Mouse (Mus musculus) brain, embryonic 18.5 days (tissue): ENCODE data around the gene Tspan4.

Source experiments
- DNase-seq: peaks from one replicate; pipeline ENCODE4 v3.0.0-alpha.2; 2012; ENCODE audit warnings: low read depth, low spot score

The Tspan4 gene

DNA sequence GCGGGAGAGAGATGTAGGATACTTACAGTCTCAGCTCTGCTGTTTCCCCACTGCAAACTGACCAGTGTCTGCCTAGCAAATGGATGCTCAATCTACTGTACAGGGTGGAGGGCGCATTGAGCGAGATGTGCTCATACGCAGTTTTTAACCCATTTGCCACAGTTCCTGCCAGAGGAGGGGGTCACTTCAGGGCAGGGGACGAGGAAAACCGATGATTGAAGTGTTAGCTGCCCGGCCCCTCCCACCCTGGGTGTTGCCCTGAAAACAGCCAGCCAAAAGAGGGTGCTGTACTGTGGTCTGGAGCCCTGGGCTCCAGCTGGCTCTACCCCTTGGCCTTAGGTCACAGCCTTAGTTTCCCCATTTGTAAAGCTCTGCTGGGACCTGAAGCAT is 1.9 kb downstream of the Tspan4 start:
- no peak for DNase-seq

DNA sequence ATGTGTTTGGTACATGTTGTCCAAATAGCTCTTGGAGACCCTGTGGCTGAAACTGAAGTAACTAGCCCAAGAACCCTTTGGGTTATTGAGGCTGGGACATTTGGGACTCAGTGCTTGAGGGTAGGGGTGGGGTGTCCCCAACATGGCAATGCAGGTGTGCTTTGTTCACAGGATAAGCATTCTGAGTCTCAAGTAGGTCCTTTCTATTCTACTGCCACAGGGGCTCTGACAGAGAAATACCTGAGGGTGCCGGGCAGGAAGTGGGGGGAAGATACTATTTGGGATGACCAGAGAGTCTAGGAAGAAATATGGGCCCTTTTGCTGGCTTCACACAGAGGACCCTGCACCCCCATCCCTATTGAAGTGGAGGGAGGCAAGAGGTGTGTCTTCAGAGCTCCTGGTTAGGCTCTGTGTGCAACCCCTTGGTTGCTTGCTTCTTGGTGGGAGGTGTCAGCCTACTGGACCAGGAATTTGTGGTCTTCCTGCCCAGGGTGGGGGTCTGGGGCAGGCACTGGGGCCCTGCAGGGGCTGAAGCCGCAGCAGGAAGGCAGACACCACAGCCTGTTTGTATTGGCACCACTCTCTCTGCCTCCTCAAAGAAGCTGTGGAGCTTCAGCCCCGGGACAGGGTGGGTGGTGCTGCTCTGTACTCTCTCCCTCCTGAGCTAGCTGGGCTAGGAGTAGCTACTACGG is 2.7 kb downstream of the Tspan4 start:
- no peak for DNase-seq

DNA sequence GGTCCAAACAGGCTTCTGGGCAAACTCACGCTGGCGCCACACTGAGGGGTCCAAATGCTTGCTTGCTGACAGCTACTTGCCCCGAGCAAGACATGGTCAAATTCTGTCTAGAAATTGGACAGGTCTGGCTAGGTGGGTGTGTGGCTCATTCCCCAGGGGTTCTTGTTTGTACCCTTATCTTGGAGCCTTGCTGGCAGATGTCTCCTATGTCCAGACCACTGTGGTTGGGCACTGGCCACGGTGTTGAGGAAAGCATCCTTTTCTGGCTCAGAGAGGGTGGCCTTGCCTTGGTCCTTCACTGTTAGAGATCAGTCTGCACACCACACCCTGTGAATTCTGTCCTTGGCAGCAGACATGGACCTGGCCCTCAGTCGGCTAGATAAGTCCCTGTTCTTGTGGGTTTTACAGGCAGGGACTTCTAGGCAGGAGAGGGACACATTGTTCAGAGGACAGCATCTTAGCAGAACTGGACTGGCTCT is 3.3 kb downstream of the Tspan4 start:
- DNase-seq, result no peak

DNA sequence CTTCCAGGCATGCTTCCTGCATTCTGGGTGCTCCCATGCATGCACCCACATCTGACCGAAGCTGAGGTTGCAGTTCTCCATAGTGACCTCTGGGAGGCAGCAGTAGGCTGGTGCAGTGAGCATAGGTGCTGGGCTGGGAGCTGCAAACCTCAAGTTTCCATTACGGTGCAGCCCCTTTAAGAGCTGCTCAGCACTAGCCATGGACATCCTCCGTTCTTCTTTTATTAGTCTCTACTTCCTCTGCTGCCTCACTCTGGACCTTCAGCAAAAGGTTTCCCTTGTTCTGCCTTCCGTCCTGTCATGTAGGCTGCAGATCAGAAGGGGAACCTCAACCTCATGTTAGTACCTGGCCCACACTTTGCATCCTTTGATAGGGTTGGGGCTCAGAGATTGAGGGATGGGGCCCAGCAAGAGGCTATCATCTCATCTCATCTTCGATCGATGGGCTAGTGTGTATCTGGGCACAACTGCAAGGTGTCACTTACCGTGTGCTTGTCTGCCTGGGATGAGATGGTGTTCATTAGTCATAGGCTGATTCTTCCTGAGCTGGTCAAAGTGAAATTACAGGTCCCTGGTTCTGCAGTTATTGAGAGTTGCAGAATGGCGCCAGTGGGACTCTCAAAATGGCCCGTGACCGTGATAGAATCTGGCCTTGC is 5.9 kb downstream of the Tspan4 start:
- no peak for DNase-seq

DNA sequence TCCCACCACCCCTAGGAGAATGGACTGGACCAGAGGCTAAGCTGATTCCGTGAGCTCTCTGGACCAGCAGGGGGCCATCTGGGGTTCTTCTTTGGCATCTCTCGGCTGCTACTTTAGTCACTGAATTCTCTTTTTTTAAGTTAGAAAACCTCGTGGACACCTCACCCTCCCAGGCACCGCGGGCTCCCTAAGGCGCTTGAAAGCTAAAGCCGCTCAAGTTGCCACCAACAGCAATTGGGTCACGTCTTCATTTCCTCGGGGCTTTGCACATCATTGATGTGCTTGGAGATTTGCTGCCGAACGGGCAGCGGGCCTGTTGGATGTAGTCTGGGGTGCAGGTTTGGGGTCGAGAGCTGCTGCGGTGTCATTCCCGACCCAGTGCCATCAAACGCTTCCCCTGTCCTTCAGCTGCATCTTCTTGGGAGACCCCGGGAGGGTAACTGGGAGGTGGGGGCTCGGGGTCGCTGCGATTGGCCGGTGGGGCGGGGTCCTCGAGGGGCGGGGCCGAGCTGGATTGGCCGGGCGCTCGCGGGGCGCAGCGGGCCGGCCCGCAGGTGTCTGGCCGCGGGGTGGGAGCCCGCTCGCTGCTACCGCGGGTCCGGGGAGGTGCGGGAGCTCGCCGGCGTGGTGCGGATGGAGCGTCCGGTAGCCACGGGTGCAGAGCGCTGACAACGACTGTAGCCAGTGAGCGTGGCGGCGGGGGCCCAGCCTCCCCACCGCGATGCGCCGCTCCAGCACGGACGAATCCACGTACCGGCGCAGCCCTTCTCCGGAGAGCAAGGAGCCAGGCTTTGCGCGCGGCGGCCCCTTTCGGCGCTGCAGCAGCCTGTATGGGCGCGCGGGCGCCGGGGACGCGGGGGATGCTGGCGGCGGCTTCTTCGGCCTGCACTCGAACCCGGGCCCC is 6.7 kb downstream of the Tspan4 start:
- DNase-seq, result no peak

DNA sequence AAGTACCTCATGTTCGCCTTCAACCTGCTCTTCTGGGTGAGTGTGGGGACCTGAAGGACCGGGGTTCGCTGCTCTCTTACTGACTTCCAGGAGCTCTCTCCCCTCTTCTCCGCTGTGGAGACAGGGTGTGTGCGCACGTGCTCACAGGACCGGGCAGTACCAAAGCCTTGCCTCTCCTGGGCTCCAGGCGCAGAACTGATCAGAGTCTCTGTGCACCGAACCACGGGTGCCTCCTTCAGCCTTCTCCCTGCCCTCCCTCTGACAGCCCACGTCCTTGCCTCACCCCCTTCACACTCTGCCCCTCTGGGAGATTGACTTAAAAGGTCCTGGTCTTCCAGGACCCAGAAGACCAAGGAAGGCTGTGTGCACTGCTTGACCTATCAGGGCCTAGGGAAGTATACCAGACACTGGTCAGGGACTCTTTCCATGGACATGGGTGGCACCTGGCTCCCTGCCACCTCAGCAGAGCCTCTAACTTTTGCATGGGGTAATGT is 7.5 kb downstream of the Tspan4 start:
- DNase-seq, result no peak

DNA sequence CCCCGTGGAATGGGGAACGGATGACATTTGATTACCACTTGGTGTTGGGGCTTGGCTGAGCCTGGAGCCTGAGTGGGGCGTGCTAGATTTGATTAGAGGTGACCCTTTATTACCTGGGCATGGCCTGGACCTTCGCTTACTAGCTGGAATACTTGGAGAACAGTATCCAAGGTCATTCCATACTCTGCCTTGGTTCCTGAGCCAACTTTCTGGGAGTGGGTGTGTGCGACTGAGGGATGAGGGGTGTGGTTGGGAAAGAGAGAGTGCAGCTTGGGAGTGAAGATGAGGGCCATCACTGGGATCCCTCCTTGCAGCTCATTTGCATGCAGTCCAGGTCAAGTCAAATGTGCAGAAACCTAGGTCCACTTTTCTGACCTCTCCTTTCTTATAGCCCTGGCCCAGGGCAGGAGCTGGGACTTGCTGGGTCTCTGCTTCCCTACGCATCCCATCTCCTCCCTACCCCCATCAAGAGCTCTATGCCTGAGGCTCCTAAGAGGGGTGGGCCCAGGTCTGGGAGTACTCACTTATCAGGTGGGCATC is 8.1 kb downstream of the Tspan4 start:
- DNase-seq, result no peak

DNA sequence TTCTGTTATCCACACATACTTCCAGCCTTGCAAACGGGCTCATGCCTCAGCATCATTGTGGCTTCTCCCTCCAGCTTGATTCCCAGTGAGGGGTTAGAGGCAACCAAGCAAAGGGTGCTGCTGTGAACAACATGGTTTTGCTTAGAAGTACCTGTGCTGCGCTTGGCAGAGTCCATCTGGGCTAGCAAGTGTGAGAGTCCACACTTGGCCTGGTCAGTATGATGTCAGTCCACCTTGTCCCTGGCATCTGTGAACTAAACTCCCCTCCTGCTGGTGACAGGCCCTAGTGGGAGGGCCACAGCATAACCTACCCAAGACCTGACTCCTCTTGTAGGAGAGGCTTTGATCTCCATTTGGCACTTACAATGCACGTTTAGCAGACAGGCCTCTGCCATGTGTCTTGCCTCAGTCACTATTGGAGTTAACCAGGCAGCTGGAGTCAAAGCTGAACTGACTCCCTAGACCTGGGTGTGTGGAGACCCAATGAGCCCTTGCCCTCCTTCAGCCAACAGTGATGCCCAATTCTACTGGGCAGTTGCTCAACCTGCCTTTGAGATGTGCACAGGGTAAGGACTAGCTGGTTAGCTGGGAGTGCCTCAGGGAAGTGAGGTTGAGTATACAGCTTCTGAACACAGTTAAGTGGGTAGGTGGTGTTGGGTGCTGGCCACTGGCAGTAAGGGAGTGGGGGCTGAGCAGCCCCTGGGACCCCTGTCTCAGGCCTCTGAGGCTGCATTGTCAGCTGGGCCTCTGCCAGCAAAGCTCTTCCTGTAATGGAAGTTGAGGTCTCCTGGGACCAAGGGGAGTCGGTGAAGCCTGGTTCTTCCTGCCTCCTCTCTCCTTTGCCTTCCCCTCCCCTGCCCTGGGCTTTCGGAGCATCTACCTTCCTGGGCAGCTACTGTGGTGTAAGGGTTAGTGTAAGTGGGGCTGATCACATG is 9.4 kb downstream of the Tspan4 start:
- DNase-seq, result no peak

DNA sequence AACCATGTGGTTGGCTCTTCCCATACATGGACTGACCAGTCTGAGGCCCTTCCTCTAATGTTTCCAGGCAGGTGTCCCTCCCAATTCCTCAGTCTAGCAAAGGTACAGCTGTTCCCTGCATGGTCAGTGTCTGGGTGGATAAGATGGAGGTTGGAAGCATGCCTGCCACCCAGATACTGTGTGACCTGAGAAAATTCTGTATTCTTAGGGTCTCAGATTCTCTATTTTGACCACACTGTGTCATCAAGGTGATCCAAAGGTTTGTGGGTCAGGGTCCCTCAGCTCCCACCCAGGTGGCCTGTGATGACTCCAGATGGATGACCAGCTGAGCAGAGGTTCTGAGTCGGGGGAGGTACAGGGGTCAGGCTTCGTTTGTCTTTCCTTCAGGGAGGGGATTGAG is 10.1 kb downstream of the Tspan4 start:
- no peak for DNase-seq

DNA sequence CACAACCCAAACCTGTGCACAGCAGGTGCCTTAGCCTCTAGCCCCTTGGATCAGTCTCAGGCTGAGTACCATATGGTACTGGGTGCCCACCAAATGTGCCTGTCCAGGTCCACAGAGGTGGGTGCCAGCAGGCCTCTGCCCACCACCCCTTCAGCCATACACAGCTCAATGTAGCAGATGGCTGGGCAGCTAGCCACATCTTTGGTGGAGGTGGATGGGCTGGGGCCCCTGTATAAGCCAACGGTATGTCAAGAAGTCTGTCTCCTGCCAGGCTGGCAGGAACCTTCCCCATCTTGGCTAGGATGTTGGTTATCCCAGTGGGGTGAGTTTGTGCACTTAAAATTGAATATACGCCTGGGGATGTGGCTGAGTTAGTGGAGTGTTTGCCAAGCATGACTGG is 10.6 kb downstream of the Tspan4 start:
- no peak for DNase-seq

DNA sequence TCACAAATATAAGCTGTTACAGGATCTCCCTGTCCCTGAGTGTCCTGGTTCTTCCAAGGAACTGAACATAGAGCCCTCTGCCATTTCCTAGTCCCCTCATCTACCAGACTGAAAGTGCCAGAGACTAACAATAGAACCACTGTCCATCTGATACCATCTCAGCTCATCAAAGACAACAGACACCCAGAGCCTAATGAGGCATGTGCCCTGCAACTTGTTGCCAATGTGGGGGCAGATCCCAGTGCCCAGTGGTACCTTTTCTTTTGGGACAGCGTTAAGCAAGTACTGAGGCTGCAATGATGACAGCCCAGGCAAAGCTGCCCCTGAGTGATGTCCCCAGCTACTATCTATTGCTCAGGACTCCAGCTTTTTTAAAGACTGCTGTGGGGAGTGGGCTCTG is 11.2 kb downstream of the Tspan4 start:
- no peak for DNase-seq

DNA sequence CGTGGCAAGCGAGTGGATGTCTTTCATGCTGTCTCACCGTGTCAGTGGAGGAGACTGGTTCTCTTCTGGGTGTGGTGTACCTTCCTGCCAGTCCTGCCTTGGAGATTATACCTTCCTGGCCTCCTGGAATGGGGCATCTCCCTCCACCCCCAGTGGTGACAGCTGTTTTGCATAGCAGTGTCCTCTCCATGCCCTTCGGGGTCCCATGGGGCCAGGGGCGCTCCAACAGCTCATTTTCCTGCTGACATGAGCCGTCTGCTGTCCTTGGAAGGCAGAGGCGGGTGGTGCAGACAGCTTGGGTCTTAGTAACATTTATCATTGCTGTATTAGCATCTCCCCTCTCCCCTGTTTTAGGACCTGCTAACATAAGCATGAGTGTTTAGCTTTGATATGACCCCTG is 12.1 kb downstream of the Tspan4 start:
- no peak for DNase-seq

DNA sequence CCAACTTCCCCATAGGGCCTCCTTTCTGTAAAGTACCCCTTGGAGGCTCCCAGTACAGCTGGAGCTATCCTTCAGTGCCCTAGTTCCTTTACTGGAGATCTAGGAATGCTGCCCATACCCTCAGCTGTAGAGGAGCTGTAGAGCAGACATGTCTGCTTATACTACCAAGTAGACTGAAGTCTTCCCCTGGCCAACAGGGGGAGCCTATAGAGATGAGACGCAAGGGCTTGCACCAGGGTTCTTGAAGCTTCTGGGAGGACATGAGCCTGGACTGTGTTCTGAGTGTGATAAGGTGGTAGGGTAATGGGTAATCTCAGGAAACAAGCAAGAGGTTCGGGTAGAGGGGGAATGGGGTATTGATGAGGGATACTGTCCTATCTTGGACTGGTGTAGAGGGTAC is 16.1 kb downstream of the Tspan4 start:
- no peak for DNase-seq

DNA sequence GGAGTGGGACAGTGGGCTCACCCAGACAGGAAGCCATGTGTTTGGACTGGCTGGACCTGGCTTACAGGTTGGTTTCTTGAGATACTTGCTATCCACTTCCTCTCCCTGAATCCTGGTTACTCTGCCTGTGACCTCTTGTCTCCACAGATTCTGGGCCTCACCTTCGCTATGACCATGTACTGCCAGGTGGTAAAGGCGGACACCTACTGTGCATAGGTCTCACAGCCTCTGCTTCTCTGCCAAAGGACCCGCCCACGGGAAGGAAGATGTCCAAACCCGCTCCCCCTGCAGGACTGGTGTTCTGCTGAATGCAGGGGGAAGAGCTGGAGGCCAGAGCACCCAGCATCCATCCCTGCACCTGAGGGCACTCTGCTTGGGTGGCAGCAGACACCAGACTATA is 17.7 kb downstream of the Tspan4 start:
- DNase-seq, result no peak

DNA sequence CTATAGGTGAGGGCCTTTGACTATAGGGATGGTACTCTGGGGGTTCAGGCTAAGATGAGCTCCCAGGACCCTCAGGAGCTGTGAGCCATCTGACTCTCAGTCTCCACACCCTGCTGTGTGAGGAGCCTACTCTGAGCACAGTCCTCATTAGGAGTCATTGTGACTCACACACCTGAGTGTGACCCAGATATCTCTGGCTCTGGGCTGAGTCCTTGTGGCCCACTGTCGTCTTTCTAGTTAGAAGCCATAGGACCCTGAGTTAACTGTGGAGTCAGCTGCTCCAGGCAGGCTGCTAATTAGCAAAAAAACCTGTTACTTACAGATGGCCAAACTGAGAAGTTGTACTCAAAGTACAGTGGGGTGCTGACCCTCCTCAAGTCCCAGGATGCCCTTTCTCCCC is 18.7 kb downstream of the Tspan4 start:
- DNase-seq, result no peak

DNA sequence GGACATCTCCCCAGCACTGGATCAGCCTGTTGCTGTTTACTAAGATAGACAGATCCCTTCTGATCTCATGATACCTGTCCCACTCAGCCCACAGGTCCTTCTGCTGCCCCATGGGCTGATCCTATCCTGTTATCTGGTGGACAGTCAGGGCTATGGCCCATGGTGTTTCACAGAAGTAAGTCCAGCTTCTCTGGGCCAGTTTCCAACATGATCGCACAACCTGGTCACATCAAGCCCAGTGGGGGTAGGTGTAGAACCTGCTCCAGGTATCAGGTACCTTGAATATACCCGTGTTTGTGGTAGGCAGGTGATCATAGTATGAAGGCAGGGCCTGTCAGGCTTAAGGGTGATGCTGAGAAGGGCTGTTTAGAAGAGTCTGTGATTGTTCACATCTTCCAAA is 20.3 kb downstream of the Tspan4 start:
- DNase-seq, result no peak

DNA sequence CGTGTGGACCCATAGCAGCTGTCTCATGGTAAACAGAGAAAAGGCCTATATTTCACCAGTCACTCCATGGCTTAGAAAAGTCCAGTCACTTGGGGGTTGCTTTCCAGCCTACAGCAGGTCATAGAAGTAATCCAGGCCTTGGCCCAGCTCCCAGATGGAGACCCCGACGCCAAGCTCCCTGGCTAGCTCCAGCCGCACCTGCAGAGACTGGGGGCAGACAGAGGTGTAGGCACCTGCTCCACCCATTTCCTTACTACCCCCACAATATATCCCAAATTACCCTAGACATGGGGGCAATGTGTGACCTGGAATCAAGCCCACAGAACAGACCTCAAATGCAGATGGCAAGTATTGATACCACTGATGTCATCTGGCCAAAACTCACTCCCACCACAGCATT is 20.9 kb downstream of the Tspan4 start:
- no peak for DNase-seq

DNA sequence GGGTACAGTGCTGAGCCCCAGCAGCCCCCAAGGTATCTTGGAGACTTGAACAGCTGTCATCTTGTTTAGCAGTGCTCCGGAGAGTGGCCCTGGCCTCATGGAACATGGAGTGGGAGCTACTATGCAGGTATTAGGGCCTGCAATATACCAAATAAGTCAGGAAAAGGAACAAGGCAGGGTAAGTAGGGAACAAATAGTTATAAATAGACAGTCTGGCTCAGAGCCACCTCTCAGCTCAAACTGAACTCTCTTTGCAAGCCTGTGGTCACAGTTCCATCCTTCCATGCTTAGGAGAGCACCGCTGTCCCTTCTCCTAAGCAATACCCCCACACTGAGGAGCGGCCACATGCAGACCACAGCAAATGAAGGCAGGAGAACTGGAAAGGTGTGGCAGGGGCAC is 22.6 kb downstream of the Tspan4 start:
- no peak for DNase-seq

DNA sequence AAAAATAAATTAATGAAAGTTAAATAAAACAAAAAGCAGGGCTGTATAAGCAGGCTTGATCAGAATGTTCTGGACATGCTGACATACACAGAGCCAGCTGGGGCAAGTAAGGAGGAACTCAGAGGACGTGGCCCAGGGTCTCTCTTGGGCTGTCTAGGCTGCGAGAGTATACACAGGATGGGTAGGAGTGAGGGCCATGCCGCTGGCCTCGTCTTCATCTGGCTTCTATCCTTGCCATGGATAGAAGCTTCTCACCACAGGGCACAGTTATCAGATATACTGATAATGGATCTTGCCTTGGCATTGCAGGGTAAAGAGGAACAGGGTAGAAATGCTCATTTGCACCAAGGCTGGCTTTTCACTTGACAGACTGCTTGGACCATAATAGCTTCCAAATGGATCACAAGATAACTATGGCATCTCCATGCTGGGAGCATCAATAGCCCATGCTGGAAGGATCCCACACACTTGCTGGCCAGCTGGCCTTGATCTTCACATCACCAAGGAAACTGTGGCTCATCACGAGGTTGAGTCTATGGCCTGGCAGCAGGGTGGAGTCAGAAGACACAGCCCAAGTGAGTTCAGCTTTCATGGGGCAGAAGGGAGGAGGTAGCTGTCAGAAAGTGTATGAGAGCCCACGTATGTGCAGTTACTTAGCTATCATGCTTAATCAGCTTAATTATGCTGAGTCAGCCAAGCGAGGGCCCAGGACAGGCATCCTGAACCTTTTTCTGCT is 26.9 kb downstream of the Tspan4 start:
- DNase-seq, result no peak

DNA sequence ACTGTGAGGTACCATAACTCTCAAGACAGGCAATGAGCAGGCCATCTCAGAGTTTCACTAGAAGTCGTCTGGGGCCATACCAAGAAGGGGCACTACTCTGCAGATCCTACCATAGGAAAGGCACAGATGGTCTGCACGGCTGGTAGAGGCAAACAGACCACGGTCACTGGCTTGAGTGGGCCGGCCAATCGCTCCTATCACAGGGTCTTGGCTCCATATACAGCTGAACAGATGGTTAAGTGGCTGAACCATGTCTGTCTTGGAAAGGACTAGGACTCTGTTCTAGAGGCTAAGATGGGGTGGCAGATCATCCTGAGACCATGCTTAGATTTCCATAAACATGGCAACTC is 27.5 kb downstream of the Tspan4 start:
- DNase-seq, result no peak
